16 mouse cellular contexts compared by ENCODE assay signal in genomic region chr11:74457194-74457593, GRCm38 (mm10).
A peak's percentile ranks its signal among the peaks of the same experiment; 100 is the strongest.
DNase-seq lines count a peak whose midpoint lies in the region; ATAC-seq and TF ChIP-seq lines count a peak whose summit lies in the region.
"Had no signal": no experiment of that assay in that cellular context is flagged by ENCODE, and none has a peak within 500 bp of the region (broad histone marks: within the 10 kb centered on the region; RNA-seq: fewer than 3 reads in every experiment).

No protein-coding gene starts in this region.

- TF ChIP-seq POLR2A in lung, adult 2 months (IDR thresholded peaks at IDR 0.05; ENCODE audit: borderline replicate concordance, extremely low read depth, low read depth, low read length), result no peak

- TF ChIP-seq EP300 in lung, postnatal 0 days (IDR thresholded peaks at IDR 0.05), result no peak
- no peak for TF ChIP-seq EP300 in stomach, postnatal 0 days (optimal IDR thresholded peaks at IDR 0.05)

- TF ChIP-seq CTCF in lung, postnatal 0 days (IDR thresholded peaks at IDR 0.05), result no peak
- TF ChIP-seq CTCF in lung, adult 2 months (IDR thresholded peaks at IDR 0.05; ENCODE audit: insufficient read depth, low read length), result no peak
- no peak for TF ChIP-seq CTCF in intestine, postnatal 0 days (IDR thresholded peaks at IDR 0.05; ENCODE audit: low read depth)
- TF ChIP-seq CTCF in stomach, postnatal 0 days (IDR thresholded peaks at IDR 0.05; ENCODE audit: low read depth), result no peak

- H3K36me3 ChIP-seq in lung, postnatal 0 days (ENCODE audit: insufficient read depth, low read length), result no peaks in the 10 kb centered on the region
- H3K36me3 ChIP-seq in intestine, postnatal 0 days (ENCODE audit: control insufficient read depth, insufficient read depth), result no peaks in the 10 kb centered on the region
- H3K36me3 ChIP-seq in stomach, postnatal 0 days (ENCODE audit: control insufficient read depth, insufficient read depth, low read length), result no peaks in the 10 kb centered on the region
- H3K36me3 ChIP-seq: lung, embryonic 15.5 days had no signal

- H3K9me3 ChIP-seq in lung, postnatal 0 days (ENCODE audit: low read length), result no peaks in the 10 kb centered on the region
- no peaks in the 10 kb centered on the region for H3K9me3 ChIP-seq in intestine, postnatal 0 days (ENCODE audit: control insufficient read depth)
- H3K9me3 ChIP-seq in stomach, postnatal 0 days (ENCODE audit: control insufficient read depth, low read length), result no peaks in the 10 kb centered on the region
- H3K9me3 ChIP-seq: hindbrain, embryonic 13.5 days; lung, embryonic 15.5 days; megakaryocyte, embryonic 14.5 days had no signal

- H3K4me3 ChIP-seq in lung, postnatal 0 days (ENCODE audit: low read depth, low read length), result no peak overlapping the region
- H3K4me3 ChIP-seq in lung, adult 2 months (replicated peaks; ENCODE audit: extremely low read depth, low read depth, low read length), result no peak overlapping the region
- no peak overlapping the region for H3K4me3 ChIP-seq in intestine, postnatal 0 days (ENCODE audit: low read depth, low read length)
- no peak overlapping the region for H3K4me3 ChIP-seq in stomach, postnatal 0 days (ENCODE audit: low read depth, low read length)
- H3K4me3 ChIP-seq: hindbrain, embryonic 13.5 days; lung, embryonic 15.5 days; megakaryocyte, embryonic 14.5 days had no signal

- 59% methylated on average over 10 of the region's 10 CpGs for WGBS in lung, postnatal 0 days
- WGBS in lung, adult 2 months, result 58% methylated on average over 10 of the region's 10 CpGs
- 37% methylated on average over 10 of the region's 10 CpGs for WGBS in intestine, postnatal 0 days
- 54% methylated on average over 10 of the region's 10 CpGs for WGBS in stomach, postnatal 0 days

- no peak overlapping the region for H3K27ac ChIP-seq in lung, postnatal 0 days (ENCODE audit: low read length)
- no peak overlapping the region for H3K27ac ChIP-seq in intestine, postnatal 0 days (ENCODE audit: low read depth, low read length)
- peak overlapping the region; percentile 69 for H3K27ac ChIP-seq in stomach, postnatal 0 days (replicated peaks)
- H3K27ac ChIP-seq: hindbrain, embryonic 13.5 days; lung, embryonic 15.5 days had no signal

- no peaks in the 10 kb centered on the region for H3K27me3 ChIP-seq in lung, postnatal 0 days (replicated peaks; ENCODE audit: insufficient read depth, low read length)
- H3K27me3 ChIP-seq in intestine, postnatal 0 days (replicated peaks; ENCODE audit: control insufficient read depth, insufficient read depth, low read length), result no peaks in the 10 kb centered on the region
- H3K27me3 ChIP-seq in stomach, postnatal 0 days (ENCODE audit: control insufficient read depth, insufficient read depth, low read length), result no peaks in the 10 kb centered on the region
- H3K27me3 ChIP-seq: hindbrain, embryonic 13.5 days; lung, embryonic 15.5 days had no signal

- DNase-seq in kidney, adult 11 months, result peak; percentile 41
- DNase-seq in kidney, postnatal 4 days, result no peak
- DNase-seq in lung, postnatal 0 days (ENCODE audit: low spot score), result peak; percentile 17
- DNase-seq in lung, adult 2 months, result no peak
- peak; percentile 78 for DNase-seq in stomach, postnatal 0 days (ENCODE audit: low spot score)
- no peak for DNase-seq in frontal cortex, adult 2 months (ENCODE audit: extremely low spot score in 1 of 2, low spot score in 1 of 2)
- no peak for DNase-seq in gastrocnemius, postnatal 10 days
- DNase-seq: cerebellum, adult 9-11 months; heart, postnatal 14 days; liver had no signal

- no peak for ATAC-seq in lung, postnatal 0 days
- ATAC-seq in intestine, postnatal 0 days, result peak; percentile 84
- peak; percentile 89 for ATAC-seq in stomach, postnatal 0 days (ENCODE audit: low FRiP score, low TSS enrichment)
- ATAC-seq: activated CD4-positive, CD25-positive, alpha-beta regulatory T cell, adult 4 months had no signal

- H3K4me1 ChIP-seq in lung, postnatal 0 days (ENCODE audit: insufficient read depth, low read depth, low read length), result no peaks in the 10 kb centered on the region
- no peaks in the 10 kb centered on the region for H3K4me1 ChIP-seq in lung, adult 2 months (ENCODE audit: control insufficient read depth, insufficient read depth, low read length)
- H3K4me1 ChIP-seq in intestine, postnatal 0 days (replicated peaks; ENCODE audit: control insufficient read depth, insufficient read depth, low read length), result peaks cover 5% of the 10 kb centered on the region; the same call in 1 of the 2 replicates
- H3K4me1 ChIP-seq in stomach, postnatal 0 days (replicated peaks; ENCODE audit: control insufficient read depth, insufficient read depth), result no peaks in the 10 kb centered on the region; the same call in 1 of the 2 replicates
- H3K4me1 ChIP-seq: megakaryocyte, embryonic 14.5 days had no signal

- H3K9ac ChIP-seq in lung, postnatal 0 days (replicated peaks; ENCODE audit: low read depth), result no peak overlapping the region
- 0 out of 2 replicates have a peak overlapping the region, but pooled peaks have one; percentile 11 for H3K9ac ChIP-seq in intestine, postnatal 0 days (ENCODE audit: low read depth, low read length)
- H3K9ac ChIP-seq in stomach, postnatal 0 days (ENCODE audit: low read length), result no peak overlapping the region
- H3K9ac ChIP-seq: hindbrain, embryonic 13.5 days; lung, embryonic 15.5 days had no signal

- no peak overlapping the region for H3K4me2 ChIP-seq in lung, postnatal 0 days (replicated peaks; ENCODE audit: low read depth, low read length)
- H3K4me2 ChIP-seq in intestine, postnatal 0 days (replicated peaks; ENCODE audit: low read depth), result peak overlapping the region; percentile 44
- no peak overlapping the region; the same call in 1 of the 2 replicates for H3K4me2 ChIP-seq in stomach, postnatal 0 days (replicated peaks; ENCODE audit: low read depth)
- H3K4me2 ChIP-seq: heart, embryonic 11.5 days; hindbrain, embryonic 13.5 days; lung, embryonic 15.5 days had no signal

Comparison
In these comparisons a context has a peak if more than half of its experiments do, and no peak if none do; other contexts are left out.
1. DNase-seq: peak in kidney, adult 11 months (single experiment), lung, postnatal 0 days (single experiment) and stomach, postnatal 0 days (single experiment); none in kidney, postnatal 4 days (0 of 2), lung, adult 2 months (single experiment), frontal cortex, adult 2 months (0 of 2) and gastrocnemius, postnatal 10 days (single experiment).